Mouse (Mus musculus) E14TG2a.4 (cell line): ENCODE data around the gene Gnai3.

Experiments used
- CTCF ChIP-seq: conservative IDR thresholded peaks from 2 replicates; pipeline ENCODE4 v1.5.1; 2014; ENCODE audit warnings: low read length
- NANOG ChIP-seq: IDR thresholded peaks from 2 replicates; pipeline ENCODE4 v1.6.1; 2014; ENCODE audit warnings: borderline replicate concordance, low read length, mixed read lengths
- POU5F1 ChIP-seq: IDR thresholded peaks from 2 replicates; pipeline ENCODE4 v1.6.1; 2014; ENCODE audit warnings: low read length, borderline replicate concordance

GRCm38 (mm10) chr3:108193686-108194085 lies 47.7 kb upstream of the Gnai3 start:
- TF ChIP-seq CTCF = no peak
- no peak for TF ChIP-seq NANOG
- TF ChIP-seq POU5F1 = no peak
